Mouse (Mus musculus) embryonic facial prominence, embryonic 15.5 days (tissue): ENCODE results near the gene Ostn. TPM values are rescaled to one million over a fixed set of nuclear protein-coding genes. Genes with fewer than 3 reads are reported as not detected.

Experiments
- polyA plus RNA-seq: library from polyadenylated mRNA; unstranded; fragments of >200 nt; fragmentation: Nextera tagmentation; extraction: Ambion mirVana; gene quantifications from 2 replicates; pipeline ENCODE4 v1.2.1, GENCODE M21; 2015

The Ostn gene
- polyA plus RNA-seq, 1 experiment from 2014 or later = 8.6 TPM

Other genes with a start within 250 kb of the Ostn start
- 0.49 TPM in 1 of 2 replicates, not detected in the other for gene Uts2b, start 62.8 kb downstream of the Ostn start, polyA plus RNA-seq
- gene Ccdc50, start 81.4 kb downstream of the Ostn start, polyA plus RNA-seq = 33.4 and 38.1 TPM in 2 replicates